Mouse (Mus musculus) c-Kit-positive CD71-positive TER-119-positive erythroid progenitor cells, embryonic 14.5 days (primary cell): ENCODE results near the gene Gm19345.

Source experiments
- DNase-seq: peaks from one replicate; pipeline ENCODE4 v3.0.0-alpha.2; 2013; ENCODE audit warnings: low spot score

Gm19345 gene

GRCm38 (mm10) chr7:19829694-19830093 is 22.1 kb upstream of the Gm19345 start:
- no peak for DNase-seq

GRCm38 (mm10) chr7:19830682-19831156 is 21.1 kb upstream of the Gm19345 start:
- no peak for DNase-seq

- no peak for DNase-seq
Measured at GRCm38 (mm10) chr7:19831837-19832236, 20.0 kb upstream of the Gm19345 start.

GRCm38 (mm10) chr7:19834055-19834454 is 17.7 kb upstream of the Gm19345 start:
- no peak for DNase-seq

- DNase-seq, result no peak
Measured at GRCm38 (mm10) chr7:19836843-19837242, 15.0 kb upstream of the Gm19345 start.

- no peak for DNase-seq
Measured at GRCm38 (mm10) chr7:19840371-19840770, 11.4 kb upstream of the Gm19345 start.

- no peak for DNase-seq
Measured at GRCm38 (mm10) chr7:19840936-19841335, 10.9 kb upstream of the Gm19345 start.

GRCm38 (mm10) chr7:19841686-19842413 is 10.0 kb upstream of the Gm19345 start:
- DNase-seq, result no peak

- no peak for DNase-seq
Measured at GRCm38 (mm10) chr7:19842885-19843504, 8.8 kb upstream of the Gm19345 start.

GRCm38 (mm10) chr7:19843561-19843960 is 8.2 kb upstream of the Gm19345 start:
- DNase-seq, result no peak

GRCm38 (mm10) chr7:19844521-19845171 is 7.2 kb upstream of the Gm19345 start:
- no peak for DNase-seq

- DNase-seq, result no peak
Measured at GRCm38 (mm10) chr7:19853526-19853925, 1.7 kb downstream of the Gm19345 start.

GRCm38 (mm10) chr7:19855663-19856062 is 3.9 kb downstream of the Gm19345 start:
- no peak for DNase-seq

GRCm38 (mm10) chr7:19856283-19856682 is 4.5 kb downstream of the Gm19345 start:
- DNase-seq, result no peak

- no peak for DNase-seq
Measured at GRCm38 (mm10) chr7:19859740-19860139, 7.9 kb downstream of the Gm19345 start.

- no peak for DNase-seq
Measured at GRCm38 (mm10) chr7:19861199-19861598, 9.4 kb downstream of the Gm19345 start, which contains the start of gene Ceacam16. Gene Ceacam16 (minus strand): TSS chr7:19861299.

GRCm38 (mm10) chr7:19864241-19864640 is 12.4 kb downstream of the Gm19345 start:
- no peak for DNase-seq

GRCm38 (mm10) chr7:19865246-19866036 is 13.6 kb downstream of the Gm19345 start:
- DNase-seq, result no peak

GRCm38 (mm10) chr7:19866490-19866889 is 14.7 kb downstream of the Gm19345 start:
- no peak for DNase-seq

- no peak for DNase-seq
Measured at GRCm38 (mm10) chr7:19867751-19868399, 16.1 kb downstream of the Gm19345 start.

- DNase-seq, result no peak
Measured at GRCm38 (mm10) chr7:19871137-19871621, 19.4 kb downstream of the Gm19345 start.
